Mouse (Mus musculus) forebrain, embryonic 11.5 days (tissue): ENCODE data around the gene Gm7879. TPM values are rescaled to one million over a fixed set of nuclear protein-coding genes. Genes with fewer than 3 reads are reported as not detected.

Experiments
- ATAC-seq: fragments of 200-750 bp; cut with Nextera tagmentation; replicated peaks from 2 replicates; pipeline ENCODE4 v1.8.0; 2017; ENCODE audit warnings: moderate TSS enrichment; ENCODE audit not compliant: low FRiP score
- DNase-seq: peaks from one replicate; pipeline ENCODE4 v3.0.0-alpha.2; 2017; ENCODE audit warnings: low spot score
- H3K27ac ChIP-seq: fragments of 300-500 bp; sonication (generic); 2 replicates; pipeline ENCODE4 v1.5.1; 2014; ENCODE audit warnings: low read depth, low read length
- H3K27me3 ChIP-seq: fragments of 300-500 bp; sonication (generic); 2 replicates; pipeline ENCODE4 v1.6.1; 2014; ENCODE audit warnings: mild to moderate bottlenecking, low read length, mixed read lengths; ENCODE audit not compliant: control insufficient read depth, insufficient read depth
- H3K36me3 ChIP-seq: fragments of 300-500 bp; sonication (generic); 2 replicates; pipeline ENCODE4 v1.6.1; 2014; ENCODE audit warnings: mild to moderate bottlenecking, low read length, moderate library complexity, mixed read lengths; ENCODE audit not compliant: control insufficient read depth, insufficient read depth
- H3K4me1 ChIP-seq: fragments of 300-500 bp; sonication (generic); replicated peaks from 2 replicates; pipeline ENCODE4 v1.6.1; 2014; ENCODE audit warnings: low read length, mixed read lengths; ENCODE audit not compliant: control insufficient read depth, insufficient read depth
- H3K4me2 ChIP-seq: fragments of 300-500 bp; sonication (generic); 2 replicates; pipeline ENCODE4 v1.6.1; 2014; ENCODE audit warnings: low read depth, mild to moderate bottlenecking, low read length, moderate library complexity, mixed read lengths; ENCODE audit not compliant: severe bottlenecking
- H3K4me3 ChIP-seq: fragments of 300-500 bp; sonication (generic); 2 replicates; pipeline ENCODE4 v1.5.1; 2014; ENCODE audit warnings: low read depth, low read length
- H3K9ac ChIP-seq: fragments of 300-500 bp; sonication (generic); 2 replicates; pipeline ENCODE4 v1.6.1; 2014; ENCODE audit warnings: low read length
- H3K9me3 ChIP-seq: fragments of 300-500 bp; sonication (generic); 2 replicates; pipeline ENCODE4 v1.6.1; 2016; ENCODE audit warnings: low read length, mixed read lengths; ENCODE audit not compliant: control insufficient read depth
- WGBS: fragments of 180-500 bp; shearing (Covaris S2); extraction: QIAGEN DNeasy Blood & Tissue Kit; methylation state at CpG from one replicate; pipeline ENCODE4 v1.1.7; 2014; 5-methylcytosine and 5-hydroxymethylcytosine counted together
- polyA plus RNA-seq: library from polyadenylated mRNA; unstranded; fragments of >200 nt; fragmentation: Nextera tagmentation; extraction: Ambion mirVana; gene quantifications from 2 replicates; pipeline ENCODE4 v1.2.1, GENCODE M21; 2014

The Gm7879 gene
- polyA plus RNA-seq, 1 experiment from 2014 or later = not detected

DNA sequence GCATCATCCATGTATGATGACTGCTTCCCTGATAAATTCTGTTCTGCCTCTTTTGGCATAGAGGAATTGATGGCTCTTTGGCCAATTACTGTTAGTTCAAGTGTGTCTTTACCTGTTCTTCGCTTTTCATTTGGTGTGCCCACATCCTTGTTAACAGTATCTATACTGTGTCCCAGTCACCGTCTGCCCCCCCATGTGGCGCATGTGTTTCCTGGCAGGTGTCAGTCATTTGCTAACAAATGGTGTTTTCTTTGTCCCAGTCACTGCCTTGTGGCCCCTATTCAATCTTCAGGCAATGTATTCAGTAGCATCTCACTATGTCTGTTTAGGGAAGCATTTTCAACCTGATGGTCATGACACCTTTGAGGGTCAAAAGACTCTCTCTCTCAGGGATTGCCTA lies 48.1 kb downstream of the Gm7879 start:
- H3K27me3 ChIP-seq = no peaks in the 10 kb centered on the region
- WGBS = 94% methylated on average over 3 of the region's 3 CpGs
- H3K9me3 ChIP-seq = no peaks in the 10 kb centered on the region
- H3K4me3 ChIP-seq = no peak overlapping the region
- no peak overlapping the region for H3K9ac ChIP-seq
- no peak overlapping the region for H3K4me2 ChIP-seq
- H3K27ac ChIP-seq = no peak overlapping the region
- ATAC-seq (no peak), DNase-seq (no peak)
- H3K4me1 ChIP-seq = no peaks in the 10 kb centered on the region
- H3K36me3 ChIP-seq = no peaks in the 10 kb centered on the region

Other genes with a start within 250 kb of the Gm7879 start
- not detected in 2 replicates for gene Bst1, start 94.3 kb upstream of the Gm7879 start, polyA plus RNA-seq
- 67.5 and 69.1 TPM in 2 replicates for gene Fbxl5, start 91.5 kb upstream of the Gm7879 start, polyA plus RNA-seq
- gene Cd38, start 44.6 kb upstream of the Gm7879 start, polyA plus RNA-seq = 6.3 TPM in 2 replicates
- gene Fgfbp1, start 68.6 kb downstream of the Gm7879 start, polyA plus RNA-seq = 0.43 and 0.63 TPM in 2 replicates
- 135 and 138 TPM in 2 replicates for gene Prom1, start 188.9 kb downstream of the Gm7879 start, polyA plus RNA-seq